Mouse (Mus musculus): ENCODE measurements around the gene 1700001L19Rik. TPM values are rescaled to one million over a fixed set of nuclear protein-coding genes. Genes with fewer than 3 reads are reported as not detected.
"Not testable (repeated sequence)": the region's sequence is repeated elsewhere in the genome, so short reads cannot be mapped to it uniquely, and the experiment has no call there.

The 1700001L19Rik gene
- 0.39 and 1.6 TPM in 2 replicates for polyA plus RNA-seq (2016; fragmentation: Nextera tagmentation; extraction: Ambion mirVana)

DNA sequence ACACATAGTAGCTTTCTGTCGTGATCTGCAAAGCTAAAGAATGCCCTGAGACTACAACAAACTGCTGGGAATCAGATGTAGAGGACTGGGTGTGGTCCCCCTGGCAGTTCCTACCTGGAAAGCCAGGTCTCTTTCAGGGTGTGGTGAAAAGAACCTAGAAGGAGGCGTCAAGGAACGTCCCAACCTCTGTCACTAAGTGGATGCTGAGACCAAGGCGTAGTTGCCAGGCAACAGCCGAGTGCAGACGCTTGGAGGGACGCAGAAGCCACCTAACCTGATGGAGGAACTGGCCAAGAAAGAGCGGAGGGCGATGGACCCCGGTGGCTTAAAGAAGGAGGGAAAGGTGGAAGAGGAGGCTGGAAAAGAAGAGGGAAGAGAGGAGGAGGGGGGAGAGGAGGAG, at the start of gene 1700001L19Rik:
Gene 1700001L19Rik, plus strand, starts transcription at position 223 of the 400 bp plus-strand sequence.
- 0 out of 2 replicates have a peak, but pooled peaks cover 3% of the 10 kb centered on the region for H3K9me3 ChIP-seq
- 12% methylated on average over 10 of the region's 10 CpGs for WGBS

DNA sequence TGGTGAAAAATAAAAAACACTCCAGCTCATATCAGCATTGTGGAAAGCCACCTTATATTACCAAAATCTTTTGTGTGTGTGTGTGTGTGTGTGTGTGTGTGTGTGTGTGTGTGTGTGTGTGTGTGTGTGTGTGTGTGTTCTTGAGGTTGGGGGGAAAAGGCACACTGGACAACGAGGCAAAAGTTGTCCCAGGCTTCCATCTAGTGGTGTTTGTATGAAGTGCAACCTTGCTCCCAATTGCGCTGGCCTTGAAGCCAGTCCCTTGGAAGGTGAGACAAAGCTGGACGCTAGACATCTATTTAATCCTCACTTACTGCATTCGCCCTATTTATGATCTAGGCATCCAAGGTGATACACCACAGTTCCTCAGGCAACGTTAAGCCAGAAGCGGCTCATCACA, 43.8 kb upstream of the 1700001L19Rik start:
- WGBS, result 37% methylated on average over 6 of the region's 6 CpGs
- DNase-seq (ENCODE audit: low spot score), result peak; percentile 30
- not testable (repeated sequence) for H3K36me3 ChIP-seq; H3K27me3 ChIP-seq (ENCODE audit: insufficient read depth, poor library complexity, severe bottlenecking); H3K9me3 ChIP-seq; H3K27ac ChIP-seq; H3K4me1 ChIP-seq (replicated peaks); H3K4me3 ChIP-seq

More for the DNA sequence above, at the start of gene 1700001L19Rik:
- Histone ChIP-seq H3K27me3 (ENCODE audit: insufficient read depth, poor library complexity, severe bottlenecking) (0 out of 2 replicates have a peak, but pooled peaks cover 5% of the 10 kb centered on the region), H3K4me1 (replicated peaks) (peaks cover 4% of the 10 kb centered on the region; the same call in 1 of the 2 replicates), H3K27ac (no peak within 1 kb of the TSS), H3K36me3 (peaks cover 24% of the 10 kb centered on the region), H3K4me3 (peak within 1 kb of the TSS; percentile 40)
- DNase-seq (ENCODE audit: low spot score), result no peak

GRCm38 (mm10) chr13:68568110-68568509, 29.1 kb upstream of the 1700001L19Rik start:
- DNase-seq (ENCODE audit: low spot score), result no peak
- Histone ChIP-seq H3K4me1 (replicated peaks) (no peaks in the 10 kb centered on the region), H3K9me3 (no peaks in the 10 kb centered on the region), H3K27me3 (ENCODE audit: insufficient read depth, poor library complexity, severe bottlenecking) (no peaks in the 10 kb centered on the region), H3K36me3 (peaks cover 95% of the 10 kb centered on the region), H3K4me3 (no peak overlapping the region), H3K27ac (no peak overlapping the region)
- WGBS, result 94% methylated on average over 9 of the region's 9 CpGs

- peaks cover 95% of the 10 kb centered on the region for H3K36me3 ChIP-seq
- no peak for DNase-seq (ENCODE audit: low spot score)
- no peaks in the 10 kb centered on the region for H3K27me3 ChIP-seq (ENCODE audit: insufficient read depth, poor library complexity, severe bottlenecking)
- no peak overlapping the region for H3K27ac ChIP-seq
- WGBS, result 97% methylated on average over 11 of the region's 11 CpGs
- peaks cover 4% of the 10 kb centered on the region; the same call in 1 of the 2 replicates for H3K4me1 ChIP-seq (replicated peaks)
- no peak overlapping the region for H3K4me3 ChIP-seq
- no peaks in the 10 kb centered on the region for H3K9me3 ChIP-seq
These were observed 28.7 kb upstream of the 1700001L19Rik start for GRCm38 (mm10) chr13:68568548-68568947.

GRCm38 (mm10) chr13:68569589-68570336, 27.5 kb upstream of the 1700001L19Rik start:
- DNase-seq (ENCODE audit: low spot score), result peak; percentile 38
- 81% methylated on average over 17 of the region's 17 CpGs for WGBS
- peaks cover 90% of the 10 kb centered on the region for H3K36me3 ChIP-seq
- no peaks in the 10 kb centered on the region for H3K27me3 ChIP-seq (ENCODE audit: insufficient read depth, poor library complexity, severe bottlenecking)
- H3K4me3 ChIP-seq, result no peak overlapping the region
- peaks cover 6% of the 10 kb centered on the region; the same call in 1 of the 2 replicates for H3K4me1 ChIP-seq (replicated peaks)
- H3K9me3 ChIP-seq, result no peaks in the 10 kb centered on the region
- no peak overlapping the region for H3K27ac ChIP-seq

- H3K27me3 ChIP-seq (ENCODE audit: insufficient read depth, poor library complexity, severe bottlenecking), result no peaks in the 10 kb centered on the region
- H3K27ac ChIP-seq, result no peak overlapping the region
- DNase-seq (ENCODE audit: low spot score), result no peak
- WGBS, result 93% methylated on average over 19 of the region's 19 CpGs
- no peak overlapping the region for H3K4me3 ChIP-seq
- peaks cover 90% of the 10 kb centered on the region for H3K36me3 ChIP-seq
- peaks cover 6% of the 10 kb centered on the region; the same call in 1 of the 2 replicates for H3K4me1 ChIP-seq (replicated peaks)
- no peaks in the 10 kb centered on the region for H3K9me3 ChIP-seq
These were observed 25.0 kb upstream of the 1700001L19Rik start for GRCm38 (mm10) chr13:68572247-68572646.

- Histone ChIP-seq H3K9me3 (no peaks in the 10 kb centered on the region), H3K36me3 (peaks cover 90% of the 10 kb centered on the region)
These were observed 24.0 kb upstream of the 1700001L19Rik start for GRCm38 (mm10) chr13:68572966-68573913.

DNA sequence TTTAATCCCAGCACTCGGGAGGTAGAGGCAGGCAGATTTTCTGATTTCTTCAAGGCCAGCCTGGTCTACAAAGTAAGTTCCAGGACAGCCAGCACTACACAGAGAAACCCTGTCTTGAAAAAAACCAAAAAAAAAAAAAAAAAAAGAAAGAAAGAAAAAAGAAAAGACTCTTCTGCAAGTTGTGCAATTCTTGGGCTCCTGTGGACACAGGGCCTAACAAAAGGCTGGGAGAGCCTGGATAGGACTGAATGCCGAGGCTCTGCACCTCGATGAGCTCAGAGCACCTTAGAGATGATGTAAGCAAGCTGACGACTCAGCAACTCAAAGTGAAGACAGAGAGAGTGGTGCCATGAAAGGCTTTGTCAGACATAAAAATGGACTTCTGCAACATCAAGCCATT, 22.8 kb upstream of the 1700001L19Rik start:
- no peaks in the 10 kb centered on the region for H3K9me3 ChIP-seq
- no peaks in the 10 kb centered on the region for H3K27me3 ChIP-seq (ENCODE audit: insufficient read depth, poor library complexity, severe bottlenecking)
- peaks cover 6% of the 10 kb centered on the region; the same call in 1 of the 2 replicates for H3K4me1 ChIP-seq (replicated peaks)
- no peak overlapping the region for H3K27ac ChIP-seq
- H3K36me3 ChIP-seq, result peaks cover 89% of the 10 kb centered on the region
- WGBS, result 89% methylated on average over 4 of the region's 4 CpGs
- no peak for DNase-seq (ENCODE audit: low spot score)
- no peak overlapping the region for H3K4me3 ChIP-seq

More at GRCm38 (mm10) chr13:68572966-68573913, 24.0 kb upstream of the 1700001L19Rik start:
- H3K27me3 ChIP-seq (ENCODE audit: insufficient read depth, poor library complexity, severe bottlenecking), result no peaks in the 10 kb centered on the region
- no peak overlapping the region for H3K27ac ChIP-seq
- H3K4me1 ChIP-seq (replicated peaks), result peaks cover 6% of the 10 kb centered on the region; the same call in 1 of the 2 replicates
- WGBS, result 73% methylated on average over 10 of the region's 10 CpGs
- no peak overlapping the region for H3K4me3 ChIP-seq
- peak; percentile 38 for DNase-seq (ENCODE audit: low spot score)

DNA sequence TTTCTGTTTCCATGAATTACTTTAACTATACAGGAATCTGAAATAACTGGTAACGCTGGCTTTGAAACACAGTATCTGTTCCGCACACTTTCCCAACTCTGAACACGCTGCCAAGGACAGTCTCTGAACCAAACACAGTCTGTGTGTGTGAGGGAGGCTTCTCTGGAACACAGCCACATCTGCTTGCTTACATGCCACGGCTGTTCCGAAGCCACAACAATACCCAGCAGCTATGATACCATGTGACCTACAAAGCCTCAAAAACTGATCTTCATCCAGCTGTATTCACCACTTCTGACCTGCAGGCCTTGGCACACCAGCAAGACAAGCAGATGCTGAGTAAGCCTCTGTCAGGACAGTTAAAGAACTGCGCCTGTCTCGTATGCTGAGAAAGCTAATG, 19.3 kb upstream of the 1700001L19Rik start:
- no peak for DNase-seq (ENCODE audit: low spot score)
- peaks cover 63% of the 10 kb centered on the region for H3K36me3 ChIP-seq
- H3K27me3 ChIP-seq (ENCODE audit: insufficient read depth, poor library complexity, severe bottlenecking), result no peaks in the 10 kb centered on the region

DNA sequence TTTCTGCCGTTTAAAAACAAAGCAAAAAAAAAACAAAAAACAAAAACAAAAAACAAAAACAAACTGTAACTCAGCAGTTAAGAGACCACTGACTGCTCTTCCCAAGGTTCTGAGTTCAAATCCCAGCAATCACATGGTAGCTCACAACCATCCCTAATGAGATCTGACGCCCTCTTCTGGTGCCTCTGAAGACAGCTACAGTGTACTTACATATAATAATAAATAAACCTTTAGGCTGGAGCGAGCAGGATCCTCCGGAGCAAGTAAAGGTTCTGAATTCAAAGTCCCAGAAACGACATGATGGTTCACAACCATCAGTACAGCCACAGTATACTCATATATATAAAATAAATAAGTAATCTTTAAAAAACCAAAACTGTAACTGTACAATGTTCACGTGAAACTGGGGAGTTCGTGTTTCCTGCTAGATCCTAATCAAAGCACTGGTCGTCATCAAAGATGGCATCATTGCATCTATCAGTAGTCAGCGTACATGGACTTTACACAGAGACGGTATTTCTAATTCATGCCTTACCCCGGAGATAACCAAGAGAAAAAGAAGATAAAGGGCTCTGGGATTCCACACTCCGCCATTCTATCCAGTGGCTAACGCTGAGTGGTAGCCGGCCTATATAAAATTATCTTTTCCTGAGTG, 16.0 kb upstream of the 1700001L19Rik start:
- Histone ChIP-seq H3K27ac (peak overlapping the region; percentile 91), H3K36me3 (peaks cover 64% of the 10 kb centered on the region)

More for the DNA sequence above, 19.3 kb upstream of the 1700001L19Rik start:
- Histone ChIP-seq H3K4me3 (no peak overlapping the region), H3K4me1 (replicated peaks) (peaks cover 16% of the 10 kb centered on the region), H3K27ac (no peak overlapping the region), H3K9me3 (no peaks in the 10 kb centered on the region)
- WGBS, result 96% methylated on average over 7 of the region's 7 CpGs

DNA sequence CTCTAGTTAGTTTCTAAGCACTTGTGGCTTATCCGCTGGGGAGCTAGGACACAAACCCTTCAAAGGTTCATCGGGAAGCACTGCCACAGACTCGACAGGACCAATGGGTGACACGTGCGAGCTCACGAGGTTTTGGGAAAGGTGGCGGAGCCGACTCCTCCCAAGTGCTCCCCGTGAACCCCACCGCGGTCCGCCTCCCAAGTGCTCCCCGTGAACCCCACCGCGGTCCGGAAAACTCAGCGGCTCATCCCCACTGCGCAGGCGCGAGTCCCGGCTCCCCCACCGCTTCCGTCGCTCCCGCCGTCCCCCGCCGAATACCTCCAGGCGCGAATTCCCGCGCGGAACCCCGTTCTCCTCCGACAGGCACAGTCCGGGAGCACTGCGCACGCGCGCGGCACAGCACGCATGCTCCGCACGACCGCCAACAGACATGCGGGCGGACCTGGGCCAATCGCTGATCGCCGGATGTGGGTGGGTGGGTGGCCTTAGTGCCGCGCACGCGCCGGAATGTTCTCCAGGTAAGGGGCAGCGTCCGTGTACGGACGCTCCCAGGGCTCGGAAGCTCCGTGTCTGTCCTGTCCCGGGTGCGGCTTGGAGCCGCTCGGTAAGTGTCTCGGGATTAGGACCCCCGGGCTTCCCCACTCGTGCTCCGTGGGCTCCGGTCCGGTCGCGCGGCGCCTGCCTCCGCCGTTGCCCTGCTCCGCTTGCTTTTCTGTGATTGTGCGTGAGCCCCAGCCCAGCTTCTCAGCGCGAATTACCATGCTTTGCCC, 15.3 kb upstream of the 1700001L19Rik start, which contains the start of the genes Mtrr and Fastkd3:
Gene Mtrr, minus strand, starts transcription at position 403 of the 770 bp plus-strand sequence.
Gene Fastkd3, plus strand, starts transcription at position 488 of the 770 bp plus-strand sequence.
- WGBS, result under 1% methylated on average over 81 of the region's 81 CpGs
- H3K9me3 ChIP-seq, result no peaks in the 10 kb centered on the region
- H3K27ac ChIP-seq, result peak within 1 kb of the TSS; percentile 91
- H3K4me1 ChIP-seq (replicated peaks), result peaks cover 17% of the 10 kb centered on the region
- H3K27me3 ChIP-seq (ENCODE audit: insufficient read depth, poor library complexity, severe bottlenecking), result no peaks in the 10 kb centered on the region
- H3K36me3 ChIP-seq, result peaks cover 64% of the 10 kb centered on the region
- H3K4me3 ChIP-seq, result peak within 1 kb of the TSS; percentile 75
- DNase-seq (ENCODE audit: low spot score), result peak; percentile 98

More for the DNA sequence above, 16.0 kb upstream of the 1700001L19Rik start:
- DNase-seq (ENCODE audit: low spot score), result no peak
- Histone ChIP-seq H3K4me1 (replicated peaks) (peaks cover 17% of the 10 kb centered on the region), H3K4me3 (peak overlapping the region; percentile 75), H3K27me3 (ENCODE audit: insufficient read depth, poor library complexity, severe bottlenecking) (no peaks in the 10 kb centered on the region), H3K9me3 (no peaks in the 10 kb centered on the region)
- WGBS, result 32% methylated on average over 14 of the region's 14 CpGs
